Mouse (Mus musculus) CH12.LX (cell line): ENCODE data around the gene Rhox8. TPM values are rescaled to one million over a fixed set of nuclear protein-coding genes. Genes with fewer than 3 reads are reported as not detected.
"Not testable (repeated sequence)": the region's sequence is repeated elsewhere in the genome, so short reads cannot be mapped to it uniquely, and the experiment has no call there.

Source experiments
- DNase-seq: peaks from one replicate; pipeline ENCODE4 v3.0.0-alpha.2; 2013; ENCODE audit errors: extremely low read depth
- H3K27ac ChIP-seq: 2 replicates; pipeline ENCODE4 v1.5.1; 2012; ENCODE audit warnings: low read depth, mild to moderate bottlenecking, control low read depth, moderate library complexity; ENCODE audit not compliant: insufficient read depth
- H3K27me3 ChIP-seq: replicated peaks from 2 replicates; pipeline ENCODE3; 2012; ENCODE audit warnings: inconsistent platforms
- H3K36me3 ChIP-seq, 2 experiments: replicated peaks in 1 of 2; 2 replicates each; pipeline versions ENCODE3 to v1.6.1; 2012; ENCODE audit warnings: inconsistent platforms in 1 of 2, low read length in 1 of 2, mild to moderate bottlenecking in 1 of 2, mixed read lengths in 1 of 2, moderate library complexity in 1 of 2; ENCODE audit not compliant: control insufficient read depth in 1 of 2, insufficient read depth in 1 of 2
- H3K4me1 ChIP-seq, 2 experiments: 2 replicates each; pipeline ENCODE4 v1.6.1; 2012; ENCODE audit warnings: inconsistent platforms in 1 of 2, moderate library complexity in 1 of 2; ENCODE audit not compliant: insufficient read depth in 2 of 2, control insufficient read depth in 1 of 2
- H3K4me2 ChIP-seq: 2 replicates; pipeline ENCODE4 v1.6.1; 2012; ENCODE audit warnings: low read depth, mild to moderate bottlenecking, control low read depth; ENCODE audit not compliant: poor library complexity, insufficient read depth, severe bottlenecking
- H3K4me3 ChIP-seq, 3 experiments: fragments of 150-350 bp in 1 of 3; sonication (generic) in 1 of 3; replicated peaks in 1 of 3; 2 replicates each; pipeline versions ENCODE3 to v1.5.1; 2011 to 2012; ENCODE audit warnings: low read depth in 2 of 3, low read length in 2 of 3, mild to moderate bottlenecking in 2 of 3, moderate library complexity in 2 of 3, control low read depth in 1 of 3, improper control_type of control experiment in 1 of 3, inconsistent platforms in 1 of 3, mixed read lengths in 1 of 3; ENCODE audit not compliant: poor library complexity in 1 of 3
- H3K79me2 ChIP-seq: replicated peaks from 2 replicates; pipeline ENCODE4 v1.6.1; 2012; ENCODE audit warnings: mild to moderate bottlenecking, moderate library complexity; ENCODE audit not compliant: control insufficient read depth, poor library complexity, insufficient read depth, severe bottlenecking; ENCODE audit errors: extremely low read depth
- H3K9ac ChIP-seq: 2 replicates; pipeline ENCODE4 v1.6.1; 2012; ENCODE audit warnings: low read depth, mild to moderate bottlenecking, control low read depth, moderate library complexity; ENCODE audit not compliant: insufficient read depth
- H3K9me3 ChIP-seq: replicated peaks from 2 replicates; pipeline ENCODE3; 2012; ENCODE audit warnings: low read length, inconsistent platforms, mixed read lengths
- MAX ChIP-seq: IDR thresholded peaks from 2 replicates; pipeline ENCODE4 v1.6.1; 2011; ENCODE audit warnings: low read length, improper control_type of control experiment
- ZNF384 ChIP-seq: IDR thresholded peaks from 2 replicates; pipeline ENCODE4 v1.6.1; 2012; ENCODE audit warnings: low read depth, low read length, improper control_type of control experiment, inconsistent platforms
- dilution Hi-C: fragments of 300-500 bp; cut with MboI; formaldehyde crosslinking; loops from 2 replicates; pipeline ENCODE4 v1.14.3; 2020; ENCODE audit warnings: low sequenced_read_pairs; ENCODE audit not compliant: extremely low pct_unique_long_range_greater_than_20kb, extremely low pct_ligation_motif_present
- in situ Hi-C: fragments of 300-500 bp; cut with MboI; formaldehyde crosslinking; loops from 3 replicates; pipeline ENCODE4 v1.14.3; 2019; ENCODE audit warnings: low sequenced_read_pairs, low pct_ligation_motif_present, low pct_unique_long_range_greater_than_20kb, mixed read lengths
- polyA plus RNA-seq: library from polyadenylated mRNA; unstranded; fragments of >175 nt; gene quantifications from 2 replicates; pipeline ENCODE4 v1.2.1, GENCODE M21; 2012; ENCODE audit warnings: low read depth; ENCODE audit not compliant: insufficient read length
- total RNA-seq, 2 experiments: library from RNA; depleted of rRNA; stranded (reverse); fragments of 300-350 nt in 1 of 2; fragments of >200 nt in 1 of 2; gene quantifications; 2 replicates each; pipeline ENCODE4 v1.2.3; 2012 to 2014

Rhox8 gene
- total and polyA plus RNA-seq, 3 experiments, result 0.31 TPM; not detected in 2

DNA sequence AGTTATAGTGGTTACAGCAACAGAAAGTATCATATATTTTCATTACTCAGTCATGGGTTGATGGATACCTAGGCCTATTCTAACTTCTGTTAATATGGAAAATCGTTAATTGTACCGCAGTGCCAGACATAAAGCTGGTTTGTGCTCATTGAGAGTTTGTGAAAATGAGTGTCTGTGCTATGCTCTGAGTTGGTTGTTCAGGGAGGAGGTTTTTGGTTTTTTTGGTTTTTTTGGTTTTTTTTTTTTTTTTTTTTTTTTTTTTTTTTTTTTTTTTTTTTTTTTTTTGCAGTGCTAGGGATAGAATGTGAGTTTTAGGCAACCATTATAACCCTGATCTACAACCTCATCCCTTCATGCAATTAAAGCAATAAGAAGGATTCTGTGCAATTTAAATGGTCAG is 7.1 kb downstream of the Rhox8 start:
- H3K4me2 ChIP-seq, result no peak overlapping the region
- TF ChIP-seq MAX (no peak), ZNF384 (peak; percentile 56; the same call in 1 of the 2 replicates)
- no peaks in the 10 kb centered on the region for H3K9me3 ChIP-seq
- in situ Hi-C loops (no loop called here), dilution Hi-C loops (no loop called here)
- H3K4me3 ChIP-seq, result no peak overlapping the region
- no peaks in the 10 kb centered on the region for H3K27me3 ChIP-seq
- H3K36me3 ChIP-seq, result no peaks in the 10 kb centered on the region
- H3K79me2 ChIP-seq, result no peaks in the 10 kb centered on the region
- H3K4me1 ChIP-seq, result no peaks in the 10 kb centered on the region
- H3K9ac ChIP-seq, result no peak overlapping the region
- H3K27ac ChIP-seq, result no peak overlapping the region
- no peak for DNase-seq

- dilution Hi-C loops, H3K4me1 ChIP-seq, H3K27me3 ChIP-seq, H3K9me3 ChIP-seq, H3K79me2 ChIP-seq, H3K9ac ChIP-seq, H3K27ac ChIP-seq, in situ Hi-C loops, H3K36me3 ChIP-seq, H3K4me2 ChIP-seq, H3K4me3 ChIP-seq, DNase-seq: not testable (repeated sequence)
These were observed 47.4 kb downstream of the Rhox8 start, which contains the start of gene Rhox7a for GRCm38 (mm10) chrX:37831386-37831785. TSS of gene Rhox7a (plus strand) at chrX:37831686.

GRCm38 (mm10) chrX:37826610-37827009 is 52.1 kb downstream of the Rhox8 start, which contains the start of gene Rhox6:
TSS of gene Rhox6 (plus strand) at chrX:37826910.
- H3K27ac ChIP-seq, in situ Hi-C loops, H3K4me1 ChIP-seq, H3K27me3 ChIP-seq, H3K4me2 ChIP-seq, H3K79me2 ChIP-seq, H3K9ac ChIP-seq, H3K9me3 ChIP-seq, DNase-seq, H3K36me3 ChIP-seq, dilution Hi-C loops, H3K4me3 ChIP-seq: not testable (repeated sequence)

Other genes with a start within 250 kb of the Rhox8 start
- gene Rhox2g, start 235.5 kb downstream of the Rhox8 start, total RNA-seq (2012; rRNA removed), result not detected in 2 replicates
- not detected in 2 replicates for gene Rhox2g, start 235.5 kb downstream of the Rhox8 start, total RNA-seq (2014; rRNA removed)
- gene Rhox2g, start 235.5 kb downstream of the Rhox8 start, polyA plus RNA-seq, result 0.56 and 0.84 TPM in 2 replicates
- 0.13 TPM in 1 of 2 replicates, not detected in the other for gene Rhox4g, start 227.6 kb downstream of the Rhox8 start, total RNA-seq (2012; rRNA removed)
- gene Rhox4g, start 227.6 kb downstream of the Rhox8 start, total RNA-seq (2014; rRNA removed), result not detected in 2 replicates
- not detected in 2 replicates for gene Rhox4g, start 227.6 kb downstream of the Rhox8 start, polyA plus RNA-seq
- not detected in 2 replicates for gene Rhox3h, start 210.2 kb downstream of the Rhox8 start, total RNA-seq (2012; rRNA removed)
- gene Rhox3h, start 210.2 kb downstream of the Rhox8 start, total RNA-seq (2014; rRNA removed), result not detected in 2 replicates
- gene Rhox3h, start 210.2 kb downstream of the Rhox8 start, polyA plus RNA-seq, result not detected in 2 replicates
- 1.4 and 2.1 TPM in 2 replicates for gene Rhox2h, start 205.7 kb downstream of the Rhox8 start, total RNA-seq (2012; rRNA removed)
- gene Rhox2h, start 205.7 kb downstream of the Rhox8 start, total RNA-seq (2014; rRNA removed), result 0.90 and 0.95 TPM in 2 replicates
- 0.87 and 1.5 TPM in 2 replicates for gene Rhox2h, start 205.7 kb downstream of the Rhox8 start, polyA plus RNA-seq
- 771 and 814 TPM in 2 replicates for gene Rhox5, start 74.1 kb downstream of the Rhox8 start, total RNA-seq (2012; rRNA removed)
- 67.3 and 73.6 TPM in 2 replicates for gene Rhox5, start 74.1 kb downstream of the Rhox8 start, total RNA-seq (2014; rRNA removed)
- gene Rhox5, start 74.1 kb downstream of the Rhox8 start, polyA plus RNA-seq, result 164 and 235 TPM in 2 replicates
- not detected in 2 replicates for gene Rhox6, start 52.0 kb downstream of the Rhox8 start, total RNA-seq (2012; rRNA removed)
- not detected in 2 replicates for gene Rhox6, start 52.0 kb downstream of the Rhox8 start, total RNA-seq (2014; rRNA removed)
- not detected in 2 replicates for gene Rhox6, start 52.0 kb downstream of the Rhox8 start, polyA plus RNA-seq
- not detected in 2 replicates for gene Rhox7a, start 47.3 kb downstream of the Rhox8 start, total RNA-seq (2012; rRNA removed)
- gene Rhox7a, start 47.3 kb downstream of the Rhox8 start, total RNA-seq (2014; rRNA removed), result not detected in 2 replicates
- not detected in 2 replicates for gene Rhox7a, start 47.3 kb downstream of the Rhox8 start, polyA plus RNA-seq
- gene Rhox7b, start 18.3 kb upstream of the Rhox8 start, total RNA-seq (2012; rRNA removed), result not detected in 2 replicates
- gene Rhox7b, start 18.3 kb upstream of the Rhox8 start, total RNA-seq (2014; rRNA removed), result not detected in 2 replicates
- not detected in 2 replicates for gene Rhox7b, start 18.3 kb upstream of the Rhox8 start, polyA plus RNA-seq
- gene Rhox9, start 22.8 kb upstream of the Rhox8 start, total RNA-seq (2012; rRNA removed), result not detected in 2 replicates
- not detected in 2 replicates for gene Rhox9, start 22.8 kb upstream of the Rhox8 start, total RNA-seq (2014; rRNA removed)
- gene Rhox9, start 22.8 kb upstream of the Rhox8 start, polyA plus RNA-seq, result not detected in 2 replicates
- not detected in 2 replicates for gene Btg1-ps1, start 139.9 kb upstream of the Rhox8 start, total RNA-seq (2012; rRNA removed)
- not detected in 2 replicates for gene Btg1-ps1, start 139.9 kb upstream of the Rhox8 start, total RNA-seq (2014; rRNA removed)
- gene Btg1-ps1, start 139.9 kb upstream of the Rhox8 start, polyA plus RNA-seq, result not detected in 2 replicates
- not detected in 2 replicates for gene Btg1-ps2, start 164.2 kb upstream of the Rhox8 start, total RNA-seq (2012; rRNA removed)
- not detected in 2 replicates for gene Btg1-ps2, start 164.2 kb upstream of the Rhox8 start, total RNA-seq (2014; rRNA removed)
- not detected in 2 replicates for gene Btg1-ps2, start 164.2 kb upstream of the Rhox8 start, polyA plus RNA-seq
- not detected in 2 replicates for gene Rhox10, start 187.5 kb upstream of the Rhox8 start, total RNA-seq (2012; rRNA removed)
- not detected in 2 replicates for gene Rhox10, start 187.5 kb upstream of the Rhox8 start, total RNA-seq (2014; rRNA removed)
- gene Rhox10, start 187.5 kb upstream of the Rhox8 start, polyA plus RNA-seq, result not detected in 2 replicates
- not detected in 2 replicates for gene Rhox11, start 206.2 kb upstream of the Rhox8 start, total RNA-seq (2012; rRNA removed)
- gene Rhox11, start 206.2 kb upstream of the Rhox8 start, total RNA-seq (2014; rRNA removed), result not detected in 2 replicates
- gene Rhox11, start 206.2 kb upstream of the Rhox8 start, polyA plus RNA-seq, result not detected in 2 replicates
- not detected in 2 replicates for gene Rhox12, start 232.0 kb upstream of the Rhox8 start, total RNA-seq (2012; rRNA removed)
- gene Rhox12, start 232.0 kb upstream of the Rhox8 start, total RNA-seq (2014; rRNA removed), result not detected in 2 replicates
- not detected in 2 replicates for gene Rhox12, start 232.0 kb upstream of the Rhox8 start, polyA plus RNA-seq
- gene Rhox13, start 242.3 kb upstream of the Rhox8 start, total RNA-seq (2012; rRNA removed), result 223 and 280 TPM in 2 replicates
- gene Rhox13, start 242.3 kb upstream of the Rhox8 start, total RNA-seq (2014; rRNA removed), result 2.1 and 2.6 TPM in 2 replicates
- 12.9 and 14.2 TPM in 2 replicates for gene Rhox13, start 242.3 kb upstream of the Rhox8 start, polyA plus RNA-seq